Mouse (Mus musculus): Measurements from ENCODE around the gene Cfap97. TPM values are rescaled to one million over a fixed set of nuclear protein-coding genes. Genes with fewer than 3 reads are reported as not detected.
"Not testable (repeated sequence)": the region's sequence is repeated elsewhere in the genome, so short reads cannot be mapped to it uniquely, and the experiment has no call there.

The Cfap97 gene
- total RNA-seq, 1 experiment from 2014 or later = 54.8 TPM

GRCm38 (mm10) chr8:46210404-46211315 is 59.1 kb downstream of the Cfap97 start, which contains the start of gene Slc25a4:
Slc25a4 (minus strand) TSS chr8:46211284.
- ATAC-seq (replicated peaks in 1 of 2; ENCODE audit: insufficient read depth in 1 of 2, low FRiP score in 2 of 2, low TSS enrichment in 1 of 2, low read depth in 1 of 2, poor library complexity in 2 of 2, severe bottlenecking in 2 of 2) = peak; percentile 98 to 99

GRCm38 (mm10) chr8:46211611-46212071 is 60.1 kb downstream of the Cfap97 start:
- peak in 1 of 2 experiments; percentile 3; a peak in 1 of 4 replicates for ATAC-seq (replicated peaks in 1 of 2; ENCODE audit: insufficient read depth in 1 of 2, low FRiP score in 2 of 2, low TSS enrichment in 1 of 2, low read depth in 1 of 2, poor library complexity in 2 of 2, severe bottlenecking in 2 of 2)

GRCm38 (mm10) chr8:46212194-46212593 is 60.6 kb downstream of the Cfap97 start:
- ATAC-seq (replicated peaks in 1 of 2; ENCODE audit: insufficient read depth in 1 of 2, low FRiP score in 2 of 2, low TSS enrichment in 1 of 2, low read depth in 1 of 2, poor library complexity in 2 of 2, severe bottlenecking in 2 of 2) = no peak

GRCm38 (mm10) chr8:46213971-46214480 is 62.5 kb downstream of the Cfap97 start:
- ATAC-seq (replicated peaks in 1 of 2; ENCODE audit: insufficient read depth in 1 of 2, low FRiP score in 2 of 2, low TSS enrichment in 1 of 2, low read depth in 1 of 2, poor library complexity in 2 of 2, severe bottlenecking in 2 of 2) = no peak

GRCm38 (mm10) chr8:46216838-46217237 is 65.3 kb downstream of the Cfap97 start:
- peak; percentile 78 to 82 for ATAC-seq (replicated peaks in 1 of 2; ENCODE audit: insufficient read depth in 1 of 2, low FRiP score in 2 of 2, low TSS enrichment in 1 of 2, low read depth in 1 of 2, poor library complexity in 2 of 2, severe bottlenecking in 2 of 2)

GRCm38 (mm10) chr8:46220566-46220965 is 69.0 kb downstream of the Cfap97 start:
- ATAC-seq (replicated peaks in 1 of 2; ENCODE audit: insufficient read depth in 1 of 2, low FRiP score in 2 of 2, low TSS enrichment in 1 of 2, low read depth in 1 of 2, poor library complexity in 2 of 2, severe bottlenecking in 2 of 2) = no peak

GRCm38 (mm10) chr8:46225501-46225900 is 73.9 kb downstream of the Cfap97 start:
- ATAC-seq (replicated peaks in 1 of 2; ENCODE audit: insufficient read depth in 1 of 2, low FRiP score in 2 of 2, low TSS enrichment in 1 of 2, low read depth in 1 of 2, poor library complexity in 2 of 2, severe bottlenecking in 2 of 2) = no peak

- no peak for ATAC-seq (replicated peaks in 1 of 2; ENCODE audit: insufficient read depth in 1 of 2, low FRiP score in 2 of 2, low TSS enrichment in 1 of 2, low read depth in 1 of 2, poor library complexity in 2 of 2, severe bottlenecking in 2 of 2)
Measured at GRCm38 (mm10) chr8:46226622-46227021, 75.1 kb downstream of the Cfap97 start.

GRCm38 (mm10) chr8:46231968-46232367 is 80.4 kb downstream of the Cfap97 start:
- ATAC-seq (replicated peaks in 1 of 2; ENCODE audit: insufficient read depth in 1 of 2, low FRiP score in 2 of 2, low TSS enrichment in 1 of 2, low read depth in 1 of 2, poor library complexity in 2 of 2, severe bottlenecking in 2 of 2) = not testable (repeated sequence)

GRCm38 (mm10) chr8:46232798-46233197 is 81.2 kb downstream of the Cfap97 start:
- ATAC-seq (replicated peaks in 1 of 2; ENCODE audit: insufficient read depth in 1 of 2, low FRiP score in 2 of 2, low TSS enrichment in 1 of 2, low read depth in 1 of 2, poor library complexity in 2 of 2, severe bottlenecking in 2 of 2) = no peak

- ATAC-seq (replicated peaks in 1 of 2; ENCODE audit: insufficient read depth in 1 of 2, low FRiP score in 2 of 2, low TSS enrichment in 1 of 2, low read depth in 1 of 2, poor library complexity in 2 of 2, severe bottlenecking in 2 of 2) = no peak
Measured at GRCm38 (mm10) chr8:46234736-46235135, 83.2 kb downstream of the Cfap97 start.

GRCm38 (mm10) chr8:46236441-46237223 is 85.1 kb downstream of the Cfap97 start:
- peak in 1 of 2 experiments; percentile 48; a peak in 1 of 4 replicates for ATAC-seq (replicated peaks in 1 of 2; ENCODE audit: insufficient read depth in 1 of 2, low FRiP score in 2 of 2, low TSS enrichment in 1 of 2, low read depth in 1 of 2, poor library complexity in 2 of 2, severe bottlenecking in 2 of 2)

- peak; percentile 94 to 95 for ATAC-seq (replicated peaks in 1 of 2; ENCODE audit: insufficient read depth in 1 of 2, low FRiP score in 2 of 2, low TSS enrichment in 1 of 2, low read depth in 1 of 2, poor library complexity in 2 of 2, severe bottlenecking in 2 of 2)
Measured at GRCm38 (mm10) chr8:46241568-46242374, 90.2 kb downstream of the Cfap97 start.

GRCm38 (mm10) chr8:46242946-46243345 is 91.4 kb downstream of the Cfap97 start:
- ATAC-seq (replicated peaks in 1 of 2; ENCODE audit: insufficient read depth in 1 of 2, low FRiP score in 2 of 2, low TSS enrichment in 1 of 2, low read depth in 1 of 2, poor library complexity in 2 of 2, severe bottlenecking in 2 of 2) = no peak
